Mouse (Mus musculus): ENCODE data around the gene Wdr62. TPM values are rescaled to one million over a fixed set of nuclear protein-coding genes. Genes with fewer than 3 reads are reported as not detected.
"Not testable (repeated sequence)": the region's sequence is repeated elsewhere in the genome, so short reads cannot be mapped to it uniquely, and the experiment has no call there.

Gene Wdr62
- polyA plus RNA-seq, 1 experiment from 2014 or later: 8.7 TPM

DNA sequence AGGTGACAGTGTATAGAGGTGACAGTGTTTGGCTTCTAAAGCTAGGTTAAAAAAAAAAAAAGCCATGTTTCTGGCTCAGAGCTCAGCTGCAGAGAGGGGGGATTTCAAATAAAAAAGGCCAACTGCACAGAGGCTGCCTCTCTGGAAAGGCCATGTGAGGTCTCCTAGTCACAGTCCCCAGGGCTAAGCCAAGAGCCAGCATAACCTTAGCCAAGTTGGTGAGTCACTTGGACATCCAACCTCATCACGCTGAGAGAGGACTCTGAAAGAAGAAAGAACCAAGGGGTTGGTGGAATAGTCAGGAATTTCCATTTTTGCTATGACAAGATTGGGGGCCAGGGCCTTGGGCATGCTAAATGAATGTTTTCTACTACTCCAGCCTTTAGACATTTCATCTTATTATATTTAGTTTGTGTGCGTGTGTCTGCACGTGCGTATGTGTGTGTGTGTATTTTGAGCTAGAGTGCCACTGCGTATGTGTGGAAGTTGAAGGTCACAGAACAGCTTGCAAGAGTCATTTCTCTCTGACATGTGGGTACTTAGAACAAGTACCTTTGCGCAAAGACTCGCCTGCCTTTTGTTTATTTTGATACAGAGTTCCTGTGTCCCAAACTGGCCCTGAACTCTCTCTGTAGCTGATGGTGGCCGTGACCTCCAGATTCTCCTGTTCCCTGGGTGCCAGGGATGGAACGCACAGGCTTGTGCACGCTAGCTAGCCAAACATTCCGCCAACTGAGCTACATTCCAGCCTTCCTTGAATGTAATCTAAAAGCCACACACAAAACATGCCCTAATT, 77.1 kb downstream of the Wdr62 start:
- H3K4me2 ChIP-seq (ENCODE audit: low read length): no peak overlapping the region
- WGBS: 61% methylated on average over 11 of the region's 11 CpGs
- H3K9ac ChIP-seq (ENCODE audit: low read length): no peak overlapping the region
- no peaks in the 10 kb centered on the region for H3K9me3 ChIP-seq (ENCODE audit: control insufficient read depth, low read length)
- peaks cover 9 to 10% of the 10 kb centered on the region in 2 experiments; a peak in 3 of 4 replicates for H3K4me1 ChIP-seq (ENCODE audit: control insufficient read depth in 2 of 2, insufficient read depth in 2 of 2, low read length in 2 of 2)
- ATAC-seq (ENCODE audit: insufficient number of reproducible peaks, insufficient read depth, low FRiP score, low read depth): no peak
- no peaks in the 10 kb centered on the region for H3K27me3 ChIP-seq (ENCODE audit: control insufficient read depth, insufficient read depth, low read length)
- no peak overlapping the region for H3K4me3 ChIP-seq (ENCODE audit: control insufficient read depth in 1 of 2, insufficient read depth in 1 of 2, low read depth in 1 of 2, low read length in 2 of 2)
- no peaks in the 10 kb centered on the region for H3K36me3 ChIP-seq (ENCODE audit: control insufficient read depth, insufficient read depth, low read length)
- H3K27ac ChIP-seq (replicated peaks in 1 of 2; ENCODE audit: control insufficient read depth in 1 of 2, insufficient read depth in 1 of 2, low read depth in 2 of 2, low read length in 2 of 2): peak overlapping the region in 1 of 2 experiments; percentile 22; a peak in 1 of 4 replicates

DNA sequence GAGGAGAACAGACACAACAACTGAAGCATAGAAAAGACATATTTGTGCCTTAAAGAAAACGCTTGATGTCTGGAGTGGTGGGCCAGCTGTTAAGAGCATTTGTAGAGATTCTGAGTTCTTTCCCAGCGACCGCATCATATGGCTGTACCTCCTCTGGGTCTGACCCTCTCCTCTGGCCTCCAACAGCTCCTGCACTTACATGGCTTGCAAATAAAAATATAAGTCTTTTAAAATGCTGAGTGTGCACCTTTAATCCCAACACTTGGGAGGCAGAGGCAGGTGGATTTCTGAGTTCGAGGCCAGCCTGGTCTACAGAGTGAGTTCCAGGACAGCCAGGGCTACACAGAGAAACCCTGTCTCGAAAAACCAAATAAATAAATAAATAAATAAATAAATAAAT, 79.6 kb downstream of the Wdr62 start:
- ATAC-seq (ENCODE audit: insufficient number of reproducible peaks, insufficient read depth, low FRiP score, low read depth); H3K4me2 ChIP-seq (ENCODE audit: low read length); H3K27me3 ChIP-seq (ENCODE audit: control insufficient read depth, insufficient read depth, low read length); H3K9ac ChIP-seq (ENCODE audit: low read length); H3K27ac ChIP-seq (replicated peaks in 1 of 2; ENCODE audit: control insufficient read depth in 1 of 2, insufficient read depth in 1 of 2, low read depth in 2 of 2, low read length in 2 of 2); H3K36me3 ChIP-seq (ENCODE audit: control insufficient read depth, insufficient read depth, low read length); H3K9me3 ChIP-seq (ENCODE audit: control insufficient read depth, low read length); H3K4me3 ChIP-seq (ENCODE audit: control insufficient read depth in 1 of 2, insufficient read depth in 1 of 2, low read depth in 1 of 2, low read length in 2 of 2): not testable (repeated sequence)
- H3K4me1 ChIP-seq (ENCODE audit: control insufficient read depth in 2 of 2, insufficient read depth in 2 of 2, low read length in 2 of 2): peaks cover 10 to 13% of the 10 kb centered on the region in 2 experiments; a peak in 3 of 4 replicates
- 85% methylated on average over 5 of the region's 5 CpGs for WGBS

DNA sequence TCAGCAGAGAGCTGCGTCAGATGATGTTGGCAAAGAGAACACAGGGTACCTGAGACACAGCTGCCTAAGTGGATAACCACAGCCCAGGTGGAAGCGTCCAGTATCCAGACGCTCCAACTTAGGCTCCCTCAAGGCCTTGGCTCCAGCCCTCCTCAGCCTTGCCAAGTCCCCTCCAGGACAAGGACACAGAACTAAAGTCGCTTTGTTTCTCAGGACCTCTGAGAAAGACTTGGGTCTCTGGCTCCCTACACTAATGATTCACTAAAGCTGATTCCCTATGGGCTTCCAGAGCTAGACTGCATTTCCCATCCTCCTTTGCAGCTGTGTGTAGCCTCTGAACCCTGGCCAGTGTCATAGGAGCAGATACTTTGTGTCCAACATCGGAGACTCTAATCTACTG, 80.0 kb downstream of the Wdr62 start:
- H3K4me3 ChIP-seq (ENCODE audit: control insufficient read depth in 1 of 2, insufficient read depth in 1 of 2, low read depth in 1 of 2, low read length in 2 of 2): no peak overlapping the region
- H3K27ac ChIP-seq (replicated peaks in 1 of 2; ENCODE audit: control insufficient read depth in 1 of 2, insufficient read depth in 1 of 2, low read depth in 2 of 2, low read length in 2 of 2): no peak overlapping the region
- H3K27me3 ChIP-seq (ENCODE audit: control insufficient read depth, insufficient read depth, low read length): no peaks in the 10 kb centered on the region
- WGBS: 76% methylated on average over 5 of the region's 5 CpGs
- H3K9me3 ChIP-seq (ENCODE audit: control insufficient read depth, low read length): no peaks in the 10 kb centered on the region
- H3K36me3 ChIP-seq (ENCODE audit: control insufficient read depth, insufficient read depth, low read length): no peaks in the 10 kb centered on the region
- ATAC-seq (ENCODE audit: insufficient number of reproducible peaks, insufficient read depth, low FRiP score, low read depth): no peak
- H3K4me1 ChIP-seq (ENCODE audit: control insufficient read depth in 2 of 2, insufficient read depth in 2 of 2, low read length in 2 of 2): peaks cover 11 to 13% of the 10 kb centered on the region in 2 experiments; a peak in 3 of 4 replicates
- no peak overlapping the region for H3K9ac ChIP-seq (ENCODE audit: low read length)
- H3K4me2 ChIP-seq (ENCODE audit: low read length): no peak overlapping the region

DNA sequence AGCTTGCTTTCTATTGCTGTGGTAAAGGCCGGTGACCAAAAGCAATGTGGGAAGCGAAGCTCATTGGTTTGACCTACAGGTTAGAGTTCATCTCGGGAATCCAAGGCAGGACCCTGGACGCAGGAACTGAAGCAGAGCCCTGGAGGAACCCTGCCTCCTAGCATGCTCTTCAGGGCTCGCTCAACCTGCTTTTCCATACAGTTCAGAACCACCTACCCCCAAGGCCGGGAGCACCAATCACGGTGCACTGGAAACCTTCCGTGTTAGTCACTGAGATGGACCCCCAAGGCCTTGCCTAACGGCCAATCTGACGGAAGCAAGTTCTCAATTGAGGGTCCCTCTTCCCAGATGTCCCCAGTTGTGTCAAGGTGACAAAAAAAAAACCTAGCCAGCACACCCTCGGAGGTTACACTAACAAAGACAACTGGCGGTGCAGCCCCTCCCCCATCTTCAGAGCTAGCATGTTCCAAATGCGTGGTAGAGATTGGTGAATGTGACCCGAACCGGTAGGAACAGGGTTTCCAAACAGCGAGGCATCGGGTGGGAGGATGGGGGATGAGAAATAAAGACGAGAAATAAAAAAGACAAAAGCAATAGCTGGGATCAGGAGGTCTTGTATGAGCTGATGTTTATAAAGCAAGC, 80.6 kb downstream of the Wdr62 start:
- ATAC-seq (ENCODE audit: insufficient number of reproducible peaks, insufficient read depth, low FRiP score, low read depth): no peak
- 75% methylated on average over 18 of the region's 18 CpGs for WGBS
- no peak overlapping the region for H3K4me2 ChIP-seq (ENCODE audit: low read length)
- no peaks in the 10 kb centered on the region for H3K36me3 ChIP-seq (ENCODE audit: control insufficient read depth, insufficient read depth, low read length)
- no peaks in the 10 kb centered on the region for H3K9me3 ChIP-seq (ENCODE audit: control insufficient read depth, low read length)
- no peak overlapping the region for H3K4me3 ChIP-seq (ENCODE audit: control insufficient read depth in 1 of 2, insufficient read depth in 1 of 2, low read depth in 1 of 2, low read length in 2 of 2)
- H3K27me3 ChIP-seq (ENCODE audit: control insufficient read depth, insufficient read depth, low read length): no peaks in the 10 kb centered on the region
- H3K4me1 ChIP-seq (ENCODE audit: control insufficient read depth in 2 of 2, insufficient read depth in 2 of 2, low read length in 2 of 2): peaks cover 9 to 11% of the 10 kb centered on the region in 2 experiments; a peak in 2 of 4 replicates
- no peak overlapping the region for H3K27ac ChIP-seq (replicated peaks in 1 of 2; ENCODE audit: control insufficient read depth in 1 of 2, insufficient read depth in 1 of 2, low read depth in 2 of 2, low read length in 2 of 2)
- no peak overlapping the region for H3K9ac ChIP-seq (ENCODE audit: low read length)

DNA sequence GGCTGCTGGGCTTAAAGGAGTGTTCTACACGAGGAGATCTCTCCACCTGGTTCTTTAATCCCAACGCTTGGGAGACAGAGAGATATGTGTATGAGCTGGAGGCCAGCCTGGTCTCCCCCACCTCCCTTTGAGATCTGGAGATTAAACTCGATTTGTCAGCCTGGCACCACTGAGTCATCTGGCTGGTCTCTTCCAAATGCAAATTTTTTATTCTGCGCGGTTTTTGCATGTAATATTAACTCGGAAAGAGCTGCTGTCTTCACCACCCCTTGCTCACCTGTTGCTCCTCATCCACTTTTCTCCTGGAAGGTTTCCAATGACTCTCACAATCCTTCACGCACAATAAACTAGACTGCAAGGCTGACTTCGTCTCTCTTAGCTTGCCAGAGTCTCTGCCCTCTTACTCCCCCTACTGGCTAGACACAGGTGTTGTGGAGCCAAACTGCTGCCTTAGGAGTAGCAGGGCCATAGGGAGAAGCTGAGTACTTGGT, 81.7 kb downstream of the Wdr62 start, which contains the start of gene Capns1:
Gene Capns1, minus strand, starts transcription at position 331 of the 491 bp plus-strand sequence.
- no peak for ATAC-seq (ENCODE audit: insufficient number of reproducible peaks, insufficient read depth, low FRiP score, low read depth)
- WGBS: 5% methylated on average over 8 of the region's 8 CpGs
- Histone ChIP-seq H3K4me1 (ENCODE audit: control insufficient read depth in 2 of 2, insufficient read depth in 2 of 2, low read length in 2 of 2) (peaks cover 7% of the 10 kb centered on the region in 2 experiments; a peak in 3 of 4 replicates), H3K27me3 (ENCODE audit: control insufficient read depth, insufficient read depth, low read length) (no peaks in the 10 kb centered on the region), H3K4me2 (ENCODE audit: low read length) (peak within 1 kb of the TSS; percentile 35), H3K36me3 (ENCODE audit: control insufficient read depth, insufficient read depth, low read length) (no peaks in the 10 kb centered on the region), H3K27ac (replicated peaks in 1 of 2; ENCODE audit: control insufficient read depth in 1 of 2, insufficient read depth in 1 of 2, low read depth in 2 of 2, low read length in 2 of 2) (no peak within 1 kb of the TSS), H3K9me3 (ENCODE audit: control insufficient read depth, low read length) (no peaks in the 10 kb centered on the region), H3K4me3 (ENCODE audit: control insufficient read depth in 1 of 2, insufficient read depth in 1 of 2, low read depth in 1 of 2, low read length in 2 of 2) (no peak within 1 kb of the TSS), H3K9ac (ENCODE audit: low read length) (no peak within 1 kb of the TSS; the same call in 1 of the 2 replicates)

DNA sequence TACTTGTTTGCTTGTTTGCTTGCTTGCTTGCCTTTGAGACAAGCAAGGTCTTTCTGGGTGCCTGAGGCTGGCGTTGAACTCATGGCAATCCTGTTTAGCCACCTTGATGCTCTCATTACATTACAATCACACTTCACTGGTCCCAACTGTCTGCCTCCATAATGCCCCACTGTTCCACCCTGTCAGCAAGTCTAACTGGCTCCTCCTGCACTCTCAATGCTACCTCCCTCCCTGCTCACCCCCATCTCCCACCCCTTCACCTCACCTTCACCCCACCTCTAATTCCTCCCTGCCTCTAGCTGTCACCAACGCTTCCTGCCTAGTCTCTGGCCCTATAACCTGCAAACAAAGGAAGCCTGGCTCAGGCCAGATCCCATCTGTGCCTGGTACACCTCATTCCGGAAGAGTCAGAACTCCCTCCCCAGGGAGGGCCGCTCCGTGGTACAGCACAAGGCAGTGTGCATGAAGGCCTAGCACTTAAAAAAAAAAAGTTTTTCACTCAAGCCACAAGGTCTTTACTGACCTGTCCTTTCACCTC, 82.6 kb downstream of the Wdr62 start:
- no peak for ATAC-seq (ENCODE audit: insufficient number of reproducible peaks, insufficient read depth, low FRiP score, low read depth)
- H3K4me3 ChIP-seq (ENCODE audit: control insufficient read depth in 1 of 2, insufficient read depth in 1 of 2, low read depth in 1 of 2, low read length in 2 of 2): no peak overlapping the region
- no peak overlapping the region for H3K4me2 ChIP-seq (ENCODE audit: low read length)
- no peak overlapping the region for H3K9ac ChIP-seq (ENCODE audit: low read length)
- 56% methylated on average over 5 of the region's 5 CpGs for WGBS
- H3K36me3 ChIP-seq (ENCODE audit: control insufficient read depth, insufficient read depth, low read length): peaks cover 2% of the 10 kb centered on the region; the same call in 1 of the 2 replicates
- H3K27ac ChIP-seq (replicated peaks in 1 of 2; ENCODE audit: control insufficient read depth in 1 of 2, insufficient read depth in 1 of 2, low read depth in 2 of 2, low read length in 2 of 2): no peak overlapping the region
- no peaks in the 10 kb centered on the region for H3K27me3 ChIP-seq (ENCODE audit: control insufficient read depth, insufficient read depth, low read length)
- H3K9me3 ChIP-seq (ENCODE audit: control insufficient read depth, low read length): no peaks in the 10 kb centered on the region
- H3K4me1 ChIP-seq (ENCODE audit: control insufficient read depth in 2 of 2, insufficient read depth in 2 of 2, low read length in 2 of 2): peaks cover 12 to 15% of the 10 kb centered on the region in 2 experiments

DNA sequence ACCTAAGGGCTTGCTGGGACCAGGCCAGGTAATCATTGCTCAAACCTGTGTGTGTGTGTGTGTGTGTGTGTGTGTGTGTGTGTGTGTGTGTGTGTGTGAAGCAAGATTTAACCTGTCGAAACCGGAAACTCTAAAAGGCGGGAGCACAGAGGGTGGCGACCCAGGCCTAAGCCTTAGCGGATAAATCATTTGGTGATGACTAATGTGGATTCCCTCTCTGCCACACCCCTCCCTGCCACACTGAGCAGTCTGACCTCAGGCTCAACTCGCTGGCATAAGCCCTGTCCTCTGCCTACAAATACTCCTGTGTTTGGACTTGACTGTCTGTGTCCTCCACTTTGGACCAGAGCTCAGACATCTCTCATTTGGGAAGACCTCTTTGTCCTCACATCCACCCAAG, 84.0 kb downstream of the Wdr62 start:
- WGBS: 65% methylated on average over 6 of the region's 6 CpGs
- Histone ChIP-seq H3K27ac (replicated peaks in 1 of 2; ENCODE audit: control insufficient read depth in 1 of 2, insufficient read depth in 1 of 2, low read depth in 2 of 2, low read length in 2 of 2) (no peak overlapping the region), H3K36me3 (ENCODE audit: control insufficient read depth, insufficient read depth, low read length) (peaks cover 16% of the 10 kb centered on the region), H3K4me1 (ENCODE audit: control insufficient read depth in 2 of 2, insufficient read depth in 2 of 2, low read length in 2 of 2) (peaks cover 12 to 16% of the 10 kb centered on the region in 2 experiments), H3K4me3 (ENCODE audit: control insufficient read depth in 1 of 2, insufficient read depth in 1 of 2, low read depth in 1 of 2, low read length in 2 of 2) (no peak overlapping the region), H3K27me3 (ENCODE audit: control insufficient read depth, insufficient read depth, low read length) (no peaks in the 10 kb centered on the region), H3K4me2 (ENCODE audit: low read length) (no peak overlapping the region), H3K9ac (ENCODE audit: low read length) (no peak overlapping the region), H3K9me3 (ENCODE audit: control insufficient read depth, low read length) (no peaks in the 10 kb centered on the region)
- ATAC-seq (ENCODE audit: insufficient number of reproducible peaks, insufficient read depth, low FRiP score, low read depth): no peak

Measured in heart, embryonic 14.5 days (tissue).